Mouse (Mus musculus): Measurements from ENCODE around the gene Nr2c2ap.

The Nr2c2ap gene

GRCm38 (mm10) chr8:70120667-70121066, 10.5 kb upstream of the Nr2c2ap start, which contains the start of gene Ncan:
Gene Ncan, minus strand, starts transcription at chr8:70120873.
- peak; percentile 45 to 59 for DNase-seq

GRCm38 (mm10) chr8:70122863-70123262, 8.3 kb upstream of the Nr2c2ap start:
- DNase-seq: peak in 1 of 2 experiments; percentile 23

GRCm38 (mm10) chr8:70124992-70125391, 6.1 kb upstream of the Nr2c2ap start:
- DNase-seq: no peak

- DNase-seq: peak; percentile 40 to 43
Observed at GRCm38 (mm10) chr8:70128435-70128834, 2.7 kb upstream of the Nr2c2ap start.

- peak; percentile 47 to 67 for DNase-seq
Observed at GRCm38 (mm10) chr8:70129309-70129952, 1.7 kb upstream of the Nr2c2ap start.

- no peak for DNase-seq
Observed at GRCm38 (mm10) chr8:70130066-70130465, 1.1 kb upstream of the Nr2c2ap start.

GRCm38 (mm10) chr8:70134086-70134485, 3.0 kb downstream of the Nr2c2ap start:
- no peak for DNase-seq

- DNase-seq: no peak
Observed at GRCm38 (mm10) chr8:70134931-70135330, 3.8 kb downstream of the Nr2c2ap start.

- no peak for DNase-seq
Observed at GRCm38 (mm10) chr8:70136591-70136990, 5.5 kb downstream of the Nr2c2ap start.

- DNase-seq: no peak
Observed at GRCm38 (mm10) chr8:70137890-70138289, 6.8 kb downstream of the Nr2c2ap start.

GRCm38 (mm10) chr8:70139026-70139857, 8.1 kb downstream of the Nr2c2ap start, which contains the start of the genes Rfxank, Borcs8 and Mef2b:
Gene Rfxank, minus strand, starts transcription at chr8:70139154.
Gene Borcs8, plus strand, starts transcription at chr8:70139499.
Gene Mef2b, plus strand, starts transcription at chr8:70139711.
- peak; percentile 100 for DNase-seq

GRCm38 (mm10) chr8:70139981-70140380, 8.8 kb downstream of the Nr2c2ap start:
- no peak for DNase-seq

- no peak for DNase-seq
Observed at GRCm38 (mm10) chr8:70147678-70148607, 16.8 kb downstream of the Nr2c2ap start.

- no peak for DNase-seq
Observed at GRCm38 (mm10) chr8:70150158-70150557, 19.0 kb downstream of the Nr2c2ap start.

- peak in 1 of 2 experiments; percentile 71 for DNase-seq
Observed at GRCm38 (mm10) chr8:70152537-70153257, 21.6 kb downstream of the Nr2c2ap start.

- DNase-seq: no peak
Observed at GRCm38 (mm10) chr8:70157240-70157800, 26.2 kb downstream of the Nr2c2ap start.

- peak; percentile 47 to 66 for DNase-seq
Observed at GRCm38 (mm10) chr8:70158069-70158853, 27.1 kb downstream of the Nr2c2ap start.

GRCm38 (mm10) chr8:70159211-70159610, 28.1 kb downstream of the Nr2c2ap start:
- no peak for DNase-seq

GRCm38 (mm10) chr8:70160015-70160414, 28.9 kb downstream of the Nr2c2ap start:
- no peak for DNase-seq

GRCm38 (mm10) chr8:70163316-70163715, 32.2 kb downstream of the Nr2c2ap start:
- no peak for DNase-seq
